Mouse (Mus musculus) CH12.LX (cell line): ENCODE data around the gene Crip1. TPM values are rescaled to one million over a fixed set of nuclear protein-coding genes. Genes with fewer than 3 reads are reported as not detected.

ENCODE experiments used
- DNase-seq: peaks from one replicate; pipeline ENCODE4 v3.0.0-alpha.2; 2013; ENCODE audit errors: extremely low read depth
- H3K27ac ChIP-seq: 2 replicates; pipeline ENCODE4 v1.5.1; 2012; ENCODE audit warnings: low read depth, mild to moderate bottlenecking, control low read depth, moderate library complexity; ENCODE audit not compliant: insufficient read depth
- H3K27me3 ChIP-seq: replicated peaks from 2 replicates; pipeline ENCODE3; 2012; ENCODE audit warnings: inconsistent platforms
- H3K36me3 ChIP-seq, 2 experiments: replicated peaks in 1 of 2; 2 replicates each; pipeline versions ENCODE3 to v1.6.1; 2012; ENCODE audit warnings: inconsistent platforms in 1 of 2, low read length in 1 of 2, mild to moderate bottlenecking in 1 of 2, mixed read lengths in 1 of 2, moderate library complexity in 1 of 2; ENCODE audit not compliant: control insufficient read depth in 1 of 2, insufficient read depth in 1 of 2
- H3K4me1 ChIP-seq, 2 experiments: 2 replicates each; pipeline ENCODE4 v1.6.1; 2012; ENCODE audit warnings: inconsistent platforms in 1 of 2, moderate library complexity in 1 of 2; ENCODE audit not compliant: insufficient read depth in 2 of 2, control insufficient read depth in 1 of 2
- H3K4me2 ChIP-seq: 2 replicates; pipeline ENCODE4 v1.6.1; 2012; ENCODE audit warnings: low read depth, mild to moderate bottlenecking, control low read depth; ENCODE audit not compliant: poor library complexity, insufficient read depth, severe bottlenecking
- H3K4me3 ChIP-seq, 3 experiments: fragments of 150-350 bp in 1 of 3; sonication (generic) in 1 of 3; replicated peaks in 1 of 3; 2 replicates each; pipeline versions ENCODE3 to v1.5.1; 2011 to 2012; ENCODE audit warnings: low read depth in 2 of 3, low read length in 2 of 3, mild to moderate bottlenecking in 2 of 3, moderate library complexity in 2 of 3, control low read depth in 1 of 3, improper control_type of control experiment in 1 of 3, inconsistent platforms in 1 of 3, mixed read lengths in 1 of 3; ENCODE audit not compliant: poor library complexity in 1 of 3
- H3K79me2 ChIP-seq: replicated peaks from 2 replicates; pipeline ENCODE4 v1.6.1; 2012; ENCODE audit warnings: mild to moderate bottlenecking, moderate library complexity; ENCODE audit not compliant: control insufficient read depth, poor library complexity, insufficient read depth, severe bottlenecking; ENCODE audit errors: extremely low read depth
- H3K9ac ChIP-seq: 2 replicates; pipeline ENCODE4 v1.6.1; 2012; ENCODE audit warnings: low read depth, mild to moderate bottlenecking, control low read depth, moderate library complexity; ENCODE audit not compliant: insufficient read depth
- H3K9me3 ChIP-seq: replicated peaks from 2 replicates; pipeline ENCODE3; 2012; ENCODE audit warnings: low read length, inconsistent platforms, mixed read lengths
- BHLHE40 ChIP-seq: IDR thresholded peaks from 2 replicates; pipeline ENCODE4 v1.6.1; 2011; ENCODE audit warnings: mild to moderate bottlenecking, low read depth, low read length, improper control_type of control experiment
- CHD2 ChIP-seq: IDR thresholded peaks from 2 replicates; pipeline ENCODE4 v1.6.1; 2011; ENCODE audit warnings: low read length, improper control_type of control experiment
- CTCF ChIP-seq, 2 experiments: IDR thresholded peaks in 1 of 2; conservative IDR thresholded peaks in 1 of 2; 2 replicates each; pipeline ENCODE4 v1.5.1; 2011 to 2012; ENCODE audit warnings: low read depth in 2 of 2, low read length in 2 of 2, improper control_type of control experiment in 1 of 2, inconsistent platforms in 1 of 2, mild to moderate bottlenecking in 1 of 2, moderate library complexity in 1 of 2
- E2F4 ChIP-seq: IDR thresholded peaks from 2 replicates; pipeline ENCODE4 v1.6.1; 2011; ENCODE audit warnings: low read depth, low read length, improper control_type of control experiment; ENCODE audit not compliant: insufficient replicate concordance
- ELF1 ChIP-seq: IDR thresholded peaks from 2 replicates; pipeline ENCODE4 v1.6.1; 2014; ENCODE audit warnings: low read depth, mild to moderate bottlenecking, inconsistent platforms, low read length, improper control_type of control experiment
- EP300 ChIP-seq: IDR thresholded peaks from 2 replicates; pipeline ENCODE4 v1.6.1; 2011; ENCODE audit warnings: low read length, improper control_type of control experiment
- ETS1 ChIP-seq: conservative IDR thresholded peaks from 2 replicates; pipeline ENCODE4 v1.6.1; 2012; ENCODE audit warnings: low read depth, mild to moderate bottlenecking, inconsistent platforms, low read length, improper control_type of control experiment, moderate library complexity
- JUN ChIP-seq: IDR thresholded peaks from 2 replicates; pipeline ENCODE4 v1.6.1; 2011; ENCODE audit warnings: low read depth, mild to moderate bottlenecking, low read length, improper control_type of control experiment, moderate library complexity; ENCODE audit not compliant: insufficient read depth
- MAFK ChIP-seq: IDR thresholded peaks from 2 replicates; pipeline ENCODE4 v1.6.1; 2011; ENCODE audit warnings: low read length, improper control_type of control experiment; ENCODE audit not compliant: insufficient replicate concordance
- MYC ChIP-seq: IDR thresholded peaks from 2 replicates; pipeline ENCODE4 v1.6.1; 2011; ENCODE audit warnings: low read depth, mild to moderate bottlenecking, improper control_type of control experiment, low read length
- NRF1 ChIP-seq: IDR thresholded peaks from 2 replicates; pipeline ENCODE4 v1.6.1; 2014; ENCODE audit warnings: low read depth, mild to moderate bottlenecking, inconsistent platforms, low read length, improper control_type of control experiment, moderate library complexity
- POLR2A ChIP-seq: IDR thresholded peaks from 2 replicates; pipeline ENCODE4 v1.6.1; 2011; ENCODE audit warnings: low read depth, mild to moderate bottlenecking, improper control_type of control experiment, low read length
- POLR2AphosphoS2 ChIP-seq: IDR thresholded peaks from 2 replicates; pipeline ENCODE4 v1.6.1; 2011; ENCODE audit warnings: low read depth, low read length, improper control_type of control experiment
- RAD21 ChIP-seq: IDR thresholded peaks from 2 replicates; pipeline ENCODE4 v1.6.1; 2011; ENCODE audit warnings: low read depth, mild to moderate bottlenecking, low read length, improper control_type of control experiment, moderate library complexity
- SIN3A ChIP-seq: IDR thresholded peaks from 2 replicates; pipeline ENCODE4 v1.6.1; 2012; ENCODE audit warnings: low read length, improper control_type of control experiment, inconsistent platforms
- SMC3 ChIP-seq: IDR thresholded peaks from 2 replicates; pipeline ENCODE4 v1.6.1; 2011; ENCODE audit warnings: low read depth, low read length, improper control_type of control experiment
- USF1 ChIP-seq: IDR thresholded peaks from 2 replicates; pipeline ENCODE4 v1.6.1; 2014; ENCODE audit warnings: low read depth, mild to moderate bottlenecking, inconsistent platforms, low read length, improper control_type of control experiment
- ZMIZ1 ChIP-seq: IDR thresholded peaks from 2 replicates; pipeline ENCODE4 v1.6.1; 2012; ENCODE audit warnings: low read depth, mild to moderate bottlenecking, inconsistent platforms, low read length, improper control_type of control experiment
- ZNF384 ChIP-seq: IDR thresholded peaks from 2 replicates; pipeline ENCODE4 v1.6.1; 2012; ENCODE audit warnings: low read depth, low read length, improper control_type of control experiment, inconsistent platforms
- dilution Hi-C: fragments of 300-500 bp; cut with MboI; formaldehyde crosslinking; loops from 2 replicates; pipeline ENCODE4 v1.14.3; 2020; ENCODE audit warnings: low sequenced_read_pairs; ENCODE audit not compliant: extremely low pct_unique_long_range_greater_than_20kb, extremely low pct_ligation_motif_present
- in situ Hi-C: fragments of 300-500 bp; cut with MboI; formaldehyde crosslinking; loops from 3 replicates; pipeline ENCODE4 v1.14.3; 2019; ENCODE audit warnings: low sequenced_read_pairs, low pct_ligation_motif_present, low pct_unique_long_range_greater_than_20kb, mixed read lengths
- polyA plus RNA-seq: library from polyadenylated mRNA; unstranded; fragments of >175 nt; gene quantifications from 2 replicates; pipeline ENCODE4 v1.2.1, GENCODE M21; 2012; ENCODE audit warnings: low read depth; ENCODE audit not compliant: insufficient read length
- total RNA-seq, 2 experiments: library from RNA; depleted of rRNA; stranded (reverse); fragments of 300-350 nt in 1 of 2; fragments of >200 nt in 1 of 2; gene quantifications; 2 replicates each; pipeline ENCODE4 v1.2.3; 2012 to 2014

The Crip1 gene
- total and polyA plus RNA-seq, 3 experiments: 2.0 to 77.2 (median 2.8) TPM

- Histone ChIP-seq H3K4me3 (no peak overlapping the region), H3K79me2 (no peaks in the 10 kb centered on the region), H3K27me3 (peaks cover 6% of the 10 kb centered on the region), H3K9me3 (peaks cover 7% of the 10 kb centered on the region), H3K4me1 (no peaks in the 10 kb centered on the region), H3K9ac (no peak overlapping the region), H3K4me2 (no peak overlapping the region), H3K36me3 (no peaks in the 10 kb centered on the region), H3K27ac (no peak overlapping the region)
- no peak for TF ChIP-seq ETS1
- no peak for TF ChIP-seq NRF1
- TF ChIP-seq ZNF384: no peak
- no peak for TF ChIP-seq CTCF (conservative IDR thresholded peaks at IDR 0.05 in 1 of 2, IDR thresholded peaks at IDR 0.05 in 1 of 2; ENCODE audit: low read depth in 2 of 2, low read length in 2 of 2)
- TF ChIP-seq MYC: no peak
- no peak for TF ChIP-seq POLR2AphosphoS2
- no peak for TF ChIP-seq SIN3A
- TF ChIP-seq MAFK: no peak
- no peak for TF ChIP-seq RAD21
- no peak for TF ChIP-seq USF1
- no peak for TF ChIP-seq BHLHE40
- no peak for TF ChIP-seq E2F4
- TF ChIP-seq ZMIZ1: no peak
- no peak for TF ChIP-seq SMC3
- no peak for TF ChIP-seq CHD2
- TF ChIP-seq POLR2A: no peak
- TF ChIP-seq EP300: no peak
- no peak for TF ChIP-seq ELF1
- TF ChIP-seq JUN: no peak
- dilution Hi-C loops: no loop called here
- no peak for DNase-seq
- in situ Hi-C loops: loop anchor here (25.0 kb wide), 1 partner anchor 485 kb away; no protein-coding TSS in a partner anchor
These were observed 55.9 kb downstream of the Crip1 start for GRCm38 (mm10) chr12:113202008-113202407.

Other genes starting within 250 kb of the Crip1 start
- gene Jag2, start 216.5 kb upstream of the Crip1 start, total RNA-seq (2012; rRNA removed): 3.8 and 7.6 TPM in 2 replicates
- 0.34 and 0.69 TPM in 2 replicates for gene Jag2, start 216.5 kb upstream of the Crip1 start, total RNA-seq (2014; rRNA removed)
- gene Jag2, start 216.5 kb upstream of the Crip1 start, polyA plus RNA-seq: 0.59 and 0.80 TPM in 2 replicates
- gene Nudt14, start 204.2 kb upstream of the Crip1 start, total RNA-seq (2012; rRNA removed): 15.9 and 23.9 TPM in 2 replicates
- gene Nudt14, start 204.2 kb upstream of the Crip1 start, total RNA-seq (2014; rRNA removed): 17.7 and 19.7 TPM in 2 replicates
- 20.0 and 20.7 TPM in 2 replicates for gene Nudt14, start 204.2 kb upstream of the Crip1 start, polyA plus RNA-seq
- 10.8 and 11.9 TPM in 2 replicates for gene Btbd6, start 169.8 kb upstream of the Crip1 start, total RNA-seq (2012; rRNA removed)
- 4.3 and 5.6 TPM in 2 replicates for gene Btbd6, start 169.8 kb upstream of the Crip1 start, total RNA-seq (2014; rRNA removed)
- gene Btbd6, start 169.8 kb upstream of the Crip1 start, polyA plus RNA-seq: 8.0 and 9.9 TPM in 2 replicates
- gene Brf1, start 145.6 kb upstream of the Crip1 start, total RNA-seq (2012; rRNA removed): 30.8 and 31.2 TPM in 2 replicates
- gene Brf1, start 145.6 kb upstream of the Crip1 start, total RNA-seq (2014; rRNA removed): 15.9 and 18.1 TPM in 2 replicates
- 29.6 and 30.6 TPM in 2 replicates for gene Brf1, start 145.6 kb upstream of the Crip1 start, polyA plus RNA-seq
- gene Pacs2, start 131.8 kb upstream of the Crip1 start, total RNA-seq (2012; rRNA removed): 6.5 and 7.1 TPM in 2 replicates
- 2.4 and 3.1 TPM in 2 replicates for gene Pacs2, start 131.8 kb upstream of the Crip1 start, total RNA-seq (2014; rRNA removed)
- 7.0 and 8.2 TPM in 2 replicates for gene Pacs2, start 131.8 kb upstream of the Crip1 start, polyA plus RNA-seq
- 0.21 and 0.55 TPM in 2 replicates for gene Tex22, start 71.8 kb upstream of the Crip1 start, total RNA-seq (2012; rRNA removed)
- gene Tex22, start 71.8 kb upstream of the Crip1 start, total RNA-seq (2014; rRNA removed): not detected in 2 replicates
- not detected in 2 replicates for gene Tex22, start 71.8 kb upstream of the Crip1 start, polyA plus RNA-seq
- 29.5 and 39.4 TPM in 2 replicates for gene Mta1, start 48.0 kb upstream of the Crip1 start, total RNA-seq (2012; rRNA removed)
- 11.5 and 12.7 TPM in 2 replicates for gene Mta1, start 48.0 kb upstream of the Crip1 start, total RNA-seq (2014; rRNA removed)
- 68.6 and 76.7 TPM in 2 replicates for gene Mta1, start 48.0 kb upstream of the Crip1 start, polyA plus RNA-seq
- 6.8 and 7.7 TPM in 2 replicates for gene Crip2, start 6.1 kb upstream of the Crip1 start, total RNA-seq (2012; rRNA removed)
- 0.16 TPM in 1 of 2 replicates, not detected in the other for gene Crip2, start 6.1 kb upstream of the Crip1 start, total RNA-seq (2014; rRNA removed)
- gene Crip2, start 6.1 kb upstream of the Crip1 start, polyA plus RNA-seq: 0.89 and 1.9 TPM in 2 replicates
- gene Tedc1, start 10.1 kb downstream of the Crip1 start, total RNA-seq (2012; rRNA removed): 14.0 and 16.2 TPM in 2 replicates
- 5.4 and 6.4 TPM in 2 replicates for gene Tedc1, start 10.1 kb downstream of the Crip1 start, total RNA-seq (2014; rRNA removed)
- 9.0 and 9.8 TPM in 2 replicates for gene Tedc1, start 10.1 kb downstream of the Crip1 start, polyA plus RNA-seq
- gene Tmem121, start 39.6 kb downstream of the Crip1 start, total RNA-seq (2012; rRNA removed): not detected in 2 replicates
- not detected in 2 replicates for gene Tmem121, start 39.6 kb downstream of the Crip1 start, total RNA-seq (2014; rRNA removed)
- gene Tmem121, start 39.6 kb downstream of the Crip1 start, polyA plus RNA-seq: not detected in 2 replicates